ENCODE assay signal across 17 mouse cellular contexts in the genomic region with DNA sequence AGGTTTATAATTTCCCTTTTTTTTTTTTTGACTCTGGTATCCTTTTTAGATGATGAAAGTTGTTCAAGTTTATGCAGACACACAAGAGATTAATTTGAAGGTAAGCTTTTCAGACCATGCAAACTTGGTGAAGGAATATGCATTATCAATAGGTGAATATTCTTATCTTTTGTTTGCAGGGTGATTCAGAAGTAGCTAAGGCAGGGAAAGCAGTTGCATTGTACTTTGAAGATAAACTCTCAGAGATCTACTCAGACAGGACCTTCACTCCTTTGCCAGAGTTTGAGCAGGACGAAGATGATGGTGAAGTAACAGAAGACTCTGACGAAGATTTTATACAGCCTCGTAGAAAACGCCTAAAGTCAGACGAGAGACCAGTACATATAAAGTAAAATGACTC.
"Had no signal": no experiment of that assay in that cellular context is flagged by ENCODE, and none has a peak within 500 bp of the region (broad histone marks: within the 10 kb centered on the region; RNA-seq: fewer than 3 reads in every experiment).

No protein-coding gene starts in this region.

- H3K27ac ChIP-seq: kidney, postnatal 0 days; layer of hippocampus, adult 2 months; limb, embryonic 13.5 days; midbrain, embryonic 15.5 days; neural tube, embryonic 12.5 days; stomach, embryonic 15.5 days had no signal

- H3K27me3 ChIP-seq: limb, embryonic 13.5 days; midbrain, embryonic 15.5 days; neural tube, embryonic 12.5 days; stomach, embryonic 15.5 days had no signal

- H3K9me3 ChIP-seq: limb, embryonic 13.5 days; midbrain, embryonic 15.5 days; neural tube, embryonic 12.5 days; stomach, embryonic 15.5 days had no signal

- H3K4me1 ChIP-seq: limb, embryonic 13.5 days; midbrain, embryonic 15.5 days; neural tube, embryonic 12.5 days; stomach, embryonic 15.5 days had no signal

- ATAC-seq: lung, postnatal 0 days; midbrain, embryonic 15.5 days had no signal

- DNase-seq: kidney, adult 11 months; kidney, adult 9 months; kidney, postnatal 4 days; left cerebral cortex, postnatal 4 days; lung, adult 2 months; lung, postnatal 36 days; right cerebral cortex, postnatal 4 days; thymus, adult 2 months; thymus, postnatal 25 days had no signal

- H3K9ac ChIP-seq: limb, embryonic 13.5 days; midbrain, embryonic 15.5 days; neural tube, embryonic 12.5 days; stomach, embryonic 15.5 days had no signal

- H3K4me3 ChIP-seq: layer of hippocampus, adult 2 months; limb, embryonic 13.5 days; midbrain, embryonic 15.5 days; neural tube, embryonic 12.5 days; stomach, embryonic 15.5 days had no signal

- H3K4me2 ChIP-seq: limb, embryonic 13.5 days; midbrain, embryonic 11.5 days; midbrain, embryonic 15.5 days; neural tube, embryonic 12.5 days; stomach, embryonic 15.5 days had no signal
